Mouse (Mus musculus): ENCODE measurements at regions not wholly inside any gene's neighbourhood (a gene's known extent, or its start where the extent isn't known, plus 50 kb on each side); places are given as distances from the start of the nearest gene placed in this dataset.
A peak's percentile ranks its signal among the peaks of the same experiment; 100 is the strongest.

GRCm38 (mm10) chr7:94116899-94117521 is 1037.3 kb downstream of the Fam181b start:
- no peak for DNase-seq

DNA sequence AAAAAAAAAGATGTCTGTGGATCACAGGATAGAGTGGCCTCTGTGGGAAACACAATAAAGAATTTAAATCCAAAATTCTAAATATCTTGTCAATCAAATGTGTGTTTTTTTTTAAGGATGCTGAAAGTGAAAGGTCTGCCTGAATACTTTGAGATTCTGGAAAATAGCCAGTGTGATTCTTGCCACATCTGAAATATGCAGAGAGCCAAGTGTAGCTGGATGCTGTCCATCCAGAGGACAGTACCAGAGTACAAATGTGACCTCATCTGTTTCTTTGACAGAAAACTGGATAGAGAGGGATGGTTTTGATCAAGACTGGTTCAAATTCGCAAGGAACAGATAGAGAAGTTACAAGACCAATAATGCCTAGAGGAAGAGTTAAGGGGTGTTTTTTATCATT is 1044.1 kb downstream of the Fam181b start:
- DNase-seq = peak; percentile 4

GRCm38 (mm10) chr7:94154221-94154620 is 1074.6 kb downstream of the Fam181b start:
- no peak for DNase-seq

DNA sequence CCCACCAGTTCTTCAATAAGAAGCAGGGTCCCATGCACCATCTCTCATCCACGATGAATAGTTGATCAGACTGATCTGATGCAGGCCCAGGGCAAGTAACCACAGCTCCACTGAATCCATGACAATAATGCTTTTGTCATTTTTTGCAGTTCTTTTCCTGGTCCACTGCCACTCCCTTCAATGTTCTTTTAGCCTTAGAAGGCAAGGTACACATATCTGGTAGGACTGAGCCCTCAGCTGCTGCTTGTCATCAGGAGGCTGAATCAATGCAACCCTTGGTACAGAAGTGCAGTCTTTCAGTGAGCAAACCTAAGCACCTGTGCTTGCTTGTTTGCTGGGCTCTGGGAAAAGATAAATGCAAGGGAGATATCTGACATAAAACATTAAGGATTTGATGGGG is 1075.8 kb downstream of the Fam181b start:
- DNase-seq = no peak

DNA sequence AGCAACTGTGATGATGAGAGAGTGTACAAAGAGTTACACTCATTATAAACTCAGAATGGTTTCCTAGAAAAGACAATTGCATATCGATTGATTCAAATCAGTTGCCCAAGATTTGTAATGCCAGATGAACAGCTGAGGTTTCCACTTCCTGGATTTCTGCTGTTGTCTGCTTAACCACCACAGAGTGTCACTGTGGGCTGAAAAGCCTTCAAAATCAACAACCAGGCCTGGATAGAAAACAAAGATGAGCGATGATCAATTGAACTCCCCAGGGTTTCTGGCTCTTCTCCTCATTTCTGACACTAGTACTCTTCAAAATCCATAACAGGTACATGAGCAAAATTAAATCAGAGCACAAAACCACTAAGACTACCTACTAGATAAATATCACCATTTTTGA is 1100.4 kb downstream of the Fam181b start:
- DNase-seq = no peak

- DNase-seq = no peak
Measured at GRCm38 (mm10) chr7:94212341-94212740, 1132.7 kb downstream of the Fam181b start.

DNA sequence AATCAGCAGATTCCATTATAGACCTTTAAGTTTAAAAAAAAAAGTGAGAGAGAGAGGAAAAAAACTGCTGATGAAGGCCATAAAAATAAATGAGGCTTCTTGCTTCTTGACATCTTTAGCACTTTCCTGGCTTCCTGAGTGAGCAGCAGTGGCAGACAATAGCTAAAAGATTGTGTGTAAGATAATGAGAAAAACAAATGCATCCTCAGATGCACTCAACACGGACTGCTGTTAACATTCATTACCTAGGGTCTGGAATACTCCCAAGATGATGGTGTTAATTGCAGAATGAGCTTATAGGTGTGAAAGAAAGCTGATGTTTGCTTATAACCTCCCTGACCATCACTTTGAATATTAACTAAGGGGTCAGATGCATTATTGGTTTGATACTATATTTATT is 1147.8 kb downstream of the Fam181b start:
- no peak for DNase-seq

DNA sequence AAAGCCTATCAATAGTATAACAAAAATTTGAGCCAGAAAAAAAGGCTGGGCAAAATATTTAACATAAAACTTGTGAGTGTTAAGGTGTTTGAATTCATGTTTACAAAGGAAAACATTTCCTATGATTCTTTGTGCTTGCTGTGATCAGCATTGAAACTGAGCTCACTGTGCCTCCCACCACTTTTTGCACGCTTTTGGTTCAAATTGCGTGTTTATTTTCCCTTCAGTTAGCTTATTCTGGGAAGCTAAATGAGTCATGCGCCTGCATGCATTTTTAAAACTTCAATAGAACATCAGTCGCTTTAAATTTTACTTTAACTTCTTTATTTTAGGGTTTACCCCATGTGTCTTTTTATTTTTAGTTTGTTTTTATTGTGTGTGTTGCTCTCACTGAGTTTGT is 1154.0 kb downstream of the Fam181b start:
- no peak for DNase-seq

DNA sequence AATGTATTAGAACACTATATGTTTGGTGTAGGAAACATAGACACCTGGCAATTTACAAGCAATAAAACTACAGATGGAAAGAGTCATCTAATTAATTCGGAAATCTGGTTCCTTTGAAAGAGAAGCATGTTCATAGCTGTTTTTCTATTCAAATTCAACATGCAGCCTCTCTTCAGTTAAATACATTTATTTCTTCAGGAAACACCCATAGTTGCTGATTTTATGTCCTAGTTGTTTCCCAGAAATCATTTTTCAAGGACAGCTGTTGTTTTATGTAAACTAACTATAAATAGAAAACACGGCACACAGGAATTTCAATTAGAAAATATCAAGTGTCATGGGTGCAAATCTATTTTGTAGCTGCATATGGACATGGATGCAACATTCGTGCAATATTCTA is 1169.8 kb downstream of the Fam181b start:
- no peak for DNase-seq

GRCm38 (mm10) chr7:94268665-94269320 is 1189.1 kb downstream of the Fam181b start:
- DNase-seq = no peak

DNA sequence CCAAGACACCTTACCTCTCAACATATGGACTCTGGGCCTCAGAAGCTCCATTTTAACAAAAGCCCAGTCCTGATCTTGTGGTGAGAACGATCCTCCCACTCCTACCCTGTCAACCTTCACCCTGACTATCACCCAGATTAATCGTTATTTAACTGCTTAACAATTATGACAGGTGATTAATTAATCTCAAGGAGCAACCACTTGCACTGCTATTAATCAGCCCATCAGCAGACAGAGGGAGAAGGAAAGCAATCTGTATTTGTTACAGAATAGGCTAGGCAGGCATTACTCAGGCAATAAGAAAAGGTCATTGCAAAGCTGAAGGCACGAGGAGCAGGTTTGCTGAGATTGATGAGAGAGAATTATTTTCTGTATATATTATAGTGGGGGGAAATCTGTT is 1201.9 kb downstream of the Fam181b start:
- DNase-seq = no peak

- no peak for DNase-seq
Measured at GRCm38 (mm10) chr7:94282010-94282409, 1202.3 kb downstream of the Fam181b start.

GRCm38 (mm10) chr7:94283031-94283609 is 1203.5 kb downstream of the Fam181b start:
- no peak for DNase-seq

- DNase-seq = no peak
Measured at GRCm38 (mm10) chr7:94305602-94306001, 1225.9 kb downstream of the Fam181b start.

DNA sequence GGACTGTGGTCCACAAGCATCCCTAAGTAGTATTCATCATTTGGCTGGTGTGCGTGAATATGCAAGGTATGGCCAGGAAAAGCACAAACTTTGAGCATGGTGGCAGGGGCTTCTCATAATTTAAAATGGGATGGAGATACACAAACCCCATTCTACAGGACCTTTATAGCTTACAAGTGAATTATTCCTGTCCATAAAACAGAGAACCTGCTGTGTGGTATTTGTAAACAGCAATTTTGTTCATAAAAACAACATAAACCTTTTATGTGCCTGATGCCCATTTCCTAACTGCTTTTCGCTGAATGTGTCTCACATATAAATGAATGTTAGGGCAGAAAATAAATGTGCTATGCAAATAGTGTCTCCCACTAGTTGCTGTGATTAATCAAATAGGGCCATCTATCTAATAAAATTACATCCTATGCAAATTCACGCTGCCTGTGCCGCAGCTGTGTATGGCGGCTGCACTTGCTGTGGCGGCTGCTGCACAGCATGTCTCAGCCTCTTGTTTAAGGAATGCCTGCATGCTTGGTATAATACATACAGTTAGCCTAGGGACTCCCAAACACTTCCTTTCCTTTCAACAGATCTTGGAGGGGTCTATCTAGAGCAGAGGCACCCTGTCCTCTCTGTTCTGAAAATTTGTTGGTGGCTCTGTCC is 1235.4 kb downstream of the Fam181b start:
- DNase-seq = no peak

GRCm38 (mm10) chr7:94332601-94333000 is 1252.9 kb downstream of the Fam181b start:
- no peak for DNase-seq

Data from adrenal gland, postnatal 10 days (tissue).